8 mouse cellular contexts compared by ENCODE assay signal in the genomic region with DNA sequence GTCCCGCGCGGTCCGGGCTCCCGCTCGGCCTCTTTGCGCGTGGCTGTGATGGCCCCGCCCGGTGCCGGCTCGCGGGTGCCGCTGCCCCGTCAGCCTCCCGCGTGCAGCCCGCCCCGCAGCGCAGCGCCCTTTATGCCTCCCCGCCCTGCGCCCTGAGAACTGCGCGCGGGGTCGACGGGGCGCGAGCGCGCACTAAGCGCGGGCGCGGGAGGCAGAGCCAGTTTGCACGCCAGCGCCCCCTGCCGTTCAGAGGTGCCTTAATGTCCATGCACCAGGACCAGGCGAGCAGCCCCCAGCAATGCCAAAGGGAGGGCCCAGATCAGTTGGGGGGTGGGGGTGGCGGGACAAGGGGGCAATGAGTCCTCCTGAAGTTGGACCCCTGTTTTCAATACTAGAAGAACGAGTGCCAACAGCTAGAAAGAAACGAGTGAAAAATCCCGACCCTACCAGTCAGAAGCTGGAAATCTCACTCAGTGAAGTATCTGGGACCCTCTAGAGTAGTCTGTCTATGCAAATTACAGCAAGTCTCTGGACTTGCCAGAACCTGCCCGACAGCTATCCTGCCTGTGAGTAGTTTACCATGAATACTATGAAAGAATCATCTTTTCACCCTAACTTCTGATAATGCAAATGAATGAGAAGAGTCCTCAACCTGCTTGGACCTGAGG. TPM values are rescaled to one million over a fixed set of nuclear protein-coding genes. Genes with fewer than 3 reads are reported as not detected.
DNase-seq lines count a peak whose midpoint lies in the region; ATAC-seq and TF ChIP-seq lines count a peak whose summit lies in the region.

A gene (minus strand): TSS at position 151 of the 668 bp plus-strand sequence.

- H3K27me3 ChIP-seq in forebrain, embryonic 12.5 days: no peaks in the 10 kb centered on the region
- peaks cover 2% of the 10 kb centered on the region; the same call in 1 of the 2 replicates for H3K27me3 ChIP-seq in heart, embryonic 16.5 days (ENCODE audit: control insufficient read depth, insufficient read depth, low read length)
- peaks cover 15% of the 10 kb centered on the region for H3K27me3 ChIP-seq in liver, embryonic 14.5 days (ENCODE audit: control insufficient read depth, insufficient read depth, low read length)
- H3K27me3 ChIP-seq in neural tube, embryonic 11.5 days (ENCODE audit: control insufficient read depth, insufficient read depth, low read length): no peaks in the 10 kb centered on the region
- H3K27me3 ChIP-seq in stomach, embryonic 16.5 days (ENCODE audit: control insufficient read depth, insufficient read depth, low read length): no peaks in the 10 kb centered on the region

- peak within 1 kb of the TSS; percentile 93 for H3K4me3 ChIP-seq in forebrain, embryonic 12.5 days (replicated peaks)
- H3K4me3 ChIP-seq in heart, embryonic 16.5 days (ENCODE audit: low read length): peak within 1 kb of the TSS; percentile 78
- peak within 1 kb of the TSS; percentile 55 to 63 for H3K4me3 ChIP-seq in liver, embryonic 14.5 days (ENCODE audit: insufficient read depth in 1 of 2, low read depth in 2 of 2, low read length in 2 of 2)
- peak within 1 kb of the TSS; percentile 92 for H3K4me3 ChIP-seq in neural tube, embryonic 11.5 days (ENCODE audit: low read depth, low read length)
- H3K4me3 ChIP-seq in stomach, embryonic 16.5 days (replicated peaks; ENCODE audit: low read length): peak within 1 kb of the TSS; percentile 79

- peak; percentile 82 for TF ChIP-seq CTCF in liver, embryonic 14.5 days (IDR thresholded peaks at IDR 0.05; ENCODE audit: low read depth)

- peak; percentile 46 for DNase-seq in c-Kit-positive CD71-positive TER-119-negative erythroid progenitor cells, embryonic 14.5 days (ENCODE audit: low read depth)
- DNase-seq in kidney, postnatal 36 days: peak; percentile 88 to 97
- DNase-seq in liver, embryonic 14.5 days (ENCODE audit: low read depth in 3 of 3, low spot score in 3 of 3): peak; percentile 35 to 47 (median 47)
- DNase-seq in neural tube, embryonic 11.5 days (ENCODE audit: low spot score): peak; percentile 93

- H3K4me1 ChIP-seq in forebrain, embryonic 12.5 days: peaks cover 36% of the 10 kb centered on the region
- H3K4me1 ChIP-seq in heart, embryonic 16.5 days (ENCODE audit: control insufficient read depth, insufficient read depth, low read length): peaks cover 24% of the 10 kb centered on the region
- H3K4me1 ChIP-seq in liver, embryonic 14.5 days (replicated peaks; ENCODE audit: control insufficient read depth in 2 of 2, insufficient read depth in 2 of 2, low read length in 1 of 2): no peaks in the 10 kb centered on the region
- peaks cover 21% of the 10 kb centered on the region for H3K4me1 ChIP-seq in neural tube, embryonic 11.5 days (ENCODE audit: control insufficient read depth, insufficient read depth, low read length)
- peaks cover 10% of the 10 kb centered on the region; the same call in 1 of the 2 replicates for H3K4me1 ChIP-seq in stomach, embryonic 16.5 days (ENCODE audit: control insufficient read depth, insufficient read depth, low read length)

- ATAC-seq in CD4-positive, CD25-positive, alpha-beta regulatory T cell, adult 4 months: peak; percentile 84
- ATAC-seq in forebrain, embryonic 12.5 days (ENCODE audit: low FRiP score): peak; percentile 88
- ATAC-seq in heart, embryonic 16.5 days (replicated peaks; ENCODE audit: extremely low read depth, insufficient read depth, low FRiP score): peak; percentile 85
- peak; percentile 74; the same call in 1 of the 2 replicates for ATAC-seq in liver, embryonic 14.5 days (ENCODE audit: insufficient read depth)
- ATAC-seq in neural tube, embryonic 11.5 days (ENCODE audit: insufficient read depth, low FRiP score, low TSS enrichment): peak; percentile 90
- ATAC-seq in stomach, embryonic 16.5 days (ENCODE audit: insufficient read depth, low FRiP score): peak; percentile 90

- peak within 1 kb of the TSS; percentile 87 for H3K27ac ChIP-seq in forebrain, embryonic 12.5 days
- peak within 1 kb of the TSS; percentile 36 for H3K27ac ChIP-seq in heart, embryonic 16.5 days (ENCODE audit: low read length)
- no peak within 1 kb of the TSS for H3K27ac ChIP-seq in liver, embryonic 14.5 days
- H3K27ac ChIP-seq in neural tube, embryonic 11.5 days (ENCODE audit: low read depth, low read length): peak within 1 kb of the TSS; percentile 67
- peak within 1 kb of the TSS; percentile 31 for H3K27ac ChIP-seq in stomach, embryonic 16.5 days (ENCODE audit: low read length)

- peak within 1 kb of the TSS; percentile 97 for H3K9ac ChIP-seq in forebrain, embryonic 12.5 days
- peak within 1 kb of the TSS; percentile 81 for H3K9ac ChIP-seq in heart, embryonic 16.5 days (ENCODE audit: low read length)
- peak within 1 kb of the TSS; percentile 41 for H3K9ac ChIP-seq in liver, embryonic 14.5 days (replicated peaks)
- peak within 1 kb of the TSS; percentile 99 for H3K9ac ChIP-seq in neural tube, embryonic 11.5 days (ENCODE audit: low read length)
- H3K9ac ChIP-seq in stomach, embryonic 16.5 days (ENCODE audit: low read length): peak within 1 kb of the TSS; percentile 88

- no peaks in the 10 kb centered on the region for H3K36me3 ChIP-seq in forebrain, embryonic 12.5 days (replicated peaks)
- H3K36me3 ChIP-seq in heart, embryonic 16.5 days (ENCODE audit: control insufficient read depth, insufficient read depth): no peaks in the 10 kb centered on the region
- H3K36me3 ChIP-seq in liver, embryonic 14.5 days (replicated peaks; ENCODE audit: control insufficient read depth, insufficient read depth, low read depth): no peaks in the 10 kb centered on the region
- no peaks in the 10 kb centered on the region for H3K36me3 ChIP-seq in neural tube, embryonic 11.5 days (ENCODE audit: control insufficient read depth, insufficient read depth, low read length)
- no peaks in the 10 kb centered on the region for H3K36me3 ChIP-seq in stomach, embryonic 16.5 days (ENCODE audit: control insufficient read depth, insufficient read depth, low read length)

- TF ChIP-seq EP300 in liver, embryonic 14.5 days (IDR thresholded peaks at IDR 0.05; ENCODE audit: low read depth): no peak

- peak within 1 kb of the TSS; percentile 82 for H3K4me2 ChIP-seq in forebrain, embryonic 12.5 days
- H3K4me2 ChIP-seq in heart, embryonic 16.5 days (ENCODE audit: low read depth, low read length): peak within 1 kb of the TSS; percentile 95
- peak within 1 kb of the TSS; percentile 57 for H3K4me2 ChIP-seq in liver, embryonic 14.5 days (ENCODE audit: low read depth)
- peak within 1 kb of the TSS; percentile 73 for H3K4me2 ChIP-seq in neural tube, embryonic 11.5 days (ENCODE audit: low read depth)
- H3K4me2 ChIP-seq in stomach, embryonic 16.5 days (ENCODE audit: low read depth, low read length): peak within 1 kb of the TSS; percentile 79

- no peaks in the 10 kb centered on the region for H3K9me3 ChIP-seq in forebrain, embryonic 12.5 days
- no peaks in the 10 kb centered on the region for H3K9me3 ChIP-seq in heart, embryonic 16.5 days (replicated peaks; ENCODE audit: control insufficient read depth, low read length)
- H3K9me3 ChIP-seq in liver, embryonic 14.5 days (ENCODE audit: control insufficient read depth, low read length): no peaks in the 10 kb centered on the region
- no peaks in the 10 kb centered on the region for H3K9me3 ChIP-seq in neural tube, embryonic 11.5 days (ENCODE audit: control insufficient read depth, low read length)
- H3K9me3 ChIP-seq in stomach, embryonic 16.5 days (replicated peaks; ENCODE audit: control insufficient read depth, low read length): no peaks in the 10 kb centered on the region

- WGBS in forebrain, embryonic 12.5 days: 2% methylated on average over 45 of the region's 45 CpGs
- WGBS in heart, embryonic 16.5 days: under 1% methylated on average over 44 of the region's 45 CpGs
- 1% methylated on average over 45 of the region's 45 CpGs for WGBS in liver, embryonic 14.5 days (ENCODE audit: insufficient replicate concordance)
- 1% methylated on average over 45 of the region's 45 CpGs for WGBS in neural tube, embryonic 11.5 days
- WGBS in stomach, embryonic 16.5 days: 1% methylated on average over 45 of the region's 45 CpGs

RNA-seq across cellular contexts. Expression of the gene that starts here (rescaled TPM):
- polyA plus RNA-seq in CD4-positive, CD25-positive, alpha-beta regulatory T cell, adult 4 months (2017; shearing (Covaris generic)): 1 to 10 TPM; 4.9 to 6.5 TPM
- polyA plus RNA-seq in forebrain, embryonic 12.5 days (2016; fragmentation: Nextera tagmentation; extraction: Ambion mirVana): 50.7 and 52.1 TPM in 2 replicates
- 12.1 and 14.6 TPM in 2 replicates for polyA plus RNA-seq in heart, embryonic 16.5 days (2015; fragmentation: Nextera tagmentation; extraction: Ambion mirVana)
- 0.63 and 0.74 TPM in 2 replicates for polyA plus RNA-seq in liver, embryonic 14.5 days (2012; rRNA removed)
- 0.60 and 0.66 TPM in 2 replicates for polyA plus RNA-seq in liver, embryonic 14.5 days (2014; fragmentation: Nextera tagmentation; extraction: Ambion mirVana)
- polyA plus RNA-seq in neural tube, embryonic 11.5 days (2014; fragmentation: Nextera tagmentation; extraction: Ambion mirVana): 27.2 and 29.1 TPM in 2 replicates
- polyA plus RNA-seq in stomach, embryonic 16.5 days (2015; fragmentation: Nextera tagmentation; extraction: Ambion mirVana): 18.3 and 19.6 TPM in 2 replicates

Comparison
In these comparisons a context has a peak if more than half of its experiments do, and no peak if none do; other contexts are left out.
1. Peak in DNase-seq, ATAC-seq, H3K4me3 ChIP-seq, H3K9ac ChIP-seq and H3K4me2 ChIP-seq in liver, embryonic 14.5 days; RNA of the gene not detected or under 1 TPM.
2. H3K9ac ChIP-seq: peak in every context shown above with its lines; median percentile 99 in neural tube, embryonic 11.5 days; 97 in forebrain, embryonic 12.5 days; 88 in stomach, embryonic 16.5 days; 81 in heart, embryonic 16.5 days; 41 in liver, embryonic 14.5 days.